Mouse (Mus musculus) gonadal fat pad, adult 2 months (tissue): ENCODE data around the gene Rab11fip3. TPM values are rescaled to one million over a fixed set of nuclear protein-coding genes. Genes with fewer than 3 reads are reported as not detected.
"Not testable (repeated sequence)": the region's sequence is repeated elsewhere in the genome, so short reads cannot be mapped to it uniquely, and the experiment has no call there.

Experiments used
- DNase-seq: peaks from one replicate; pipeline ENCODE4 v3.0.0-alpha.2; 2012; ENCODE audit warnings: low read depth
- polyA plus RNA-seq: library from polyadenylated mRNA; depleted of rRNA; stranded (reverse); fragments of >200 nt; gene quantifications from 2 replicates; pipeline ENCODE4 v1.2.3, GENCODE M21; 2012; rRNA removed

Gene Rab11fip3
- polyA plus RNA-seq: 29.9 and 35.0 TPM in 2 replicates

GRCm38 (mm10) chr17:26068831-26069739 is at the start of gene Rab11fip3:
Gene Rab11fip3 (minus strand): TSS chr17:26069555.
- no peak for DNase-seq

- no peak for DNase-seq
Measured at GRCm38 (mm10) chr17:26116503-26117258, 47.3 kb upstream of the Rab11fip3 start.

GRCm38 (mm10) chr17:26115956-26116487 is 46.7 kb upstream of the Rab11fip3 start:
- DNase-seq: no peak

- no peak for DNase-seq
Measured at GRCm38 (mm10) chr17:26115205-26115898, 46.0 kb upstream of the Rab11fip3 start.

- not testable (repeated sequence) for DNase-seq
Measured at GRCm38 (mm10) chr17:26114461-26114860, 45.1 kb upstream of the Rab11fip3 start.

GRCm38 (mm10) chr17:26114061-26114460 is 44.7 kb upstream of the Rab11fip3 start:
- no peak for DNase-seq

- DNase-seq: no peak
Measured at GRCm38 (mm10) chr17:26113181-26113948, 44.0 kb upstream of the Rab11fip3 start, which contains the start of gene Tmem8. Gene Tmem8 (plus strand): TSS chr17:26113299.

GRCm38 (mm10) chr17:26112751-26113150 is 43.4 kb upstream of the Rab11fip3 start:
- no peak for DNase-seq

- no peak for DNase-seq
Measured at GRCm38 (mm10) chr17:26111722-26112121, 42.4 kb upstream of the Rab11fip3 start.

- no peak for DNase-seq
Measured at GRCm38 (mm10) chr17:26111024-26111423, 41.7 kb upstream of the Rab11fip3 start.

GRCm38 (mm10) chr17:26110156-26110555 is 40.8 kb upstream of the Rab11fip3 start:
- DNase-seq: no peak

GRCm38 (mm10) chr17:26105619-26106018 is 36.3 kb upstream of the Rab11fip3 start:
- DNase-seq: no peak

GRCm38 (mm10) chr17:26101478-26101877 is 32.1 kb upstream of the Rab11fip3 start:
- DNase-seq: no peak

GRCm38 (mm10) chr17:26100166-26100565 is 30.8 kb upstream of the Rab11fip3 start:
- no peak for DNase-seq

GRCm38 (mm10) chr17:26099316-26099715 is 30.0 kb upstream of the Rab11fip3 start:
- not testable (repeated sequence) for DNase-seq

- no peak for DNase-seq
Measured at GRCm38 (mm10) chr17:26098461-26098860, 29.1 kb upstream of the Rab11fip3 start.

GRCm38 (mm10) chr17:26095121-26095740 is 25.9 kb upstream of the Rab11fip3 start, which contains the start of gene Nme4:
Gene Nme4 (minus strand): TSS chr17:26095602.
- DNase-seq: no peak

GRCm38 (mm10) chr17:26094531-26095110 is 25.3 kb upstream of the Rab11fip3 start:
- no peak for DNase-seq

- DNase-seq: peak; percentile 65
Measured at GRCm38 (mm10) chr17:26089905-26090632, 20.7 kb upstream of the Rab11fip3 start, which contains the start of gene Decr2. Gene Decr2 (minus strand): TSS chr17:26090337.
